Mouse (Mus musculus) embryonic facial prominence, embryonic 10.5 days (tissue): Measurements from ENCODE around the gene Lmna. TPM values are rescaled to one million over a fixed set of nuclear protein-coding genes. Genes with fewer than 3 reads are reported as not detected.

Source experiments
- DNase-seq: peaks from one replicate; pipeline ENCODE4 v3.0.0-alpha.2; 2017; ENCODE audit warnings: low spot score
- H3K27ac ChIP-seq: fragments of 300-500 bp; sonication (generic); replicated peaks from 2 replicates; pipeline ENCODE4 v1.5.1; 2016; ENCODE audit warnings: mild to moderate bottlenecking
- H3K27me3 ChIP-seq: fragments of 300-500 bp; sonication (generic); replicated peaks from 2 replicates; pipeline ENCODE4 v1.6.1; 2016; ENCODE audit warnings: low read depth, mild to moderate bottlenecking; ENCODE audit not compliant: poor library complexity, severe bottlenecking
- H3K36me3 ChIP-seq: fragments of 300-500 bp; sonication (generic); replicated peaks from 2 replicates; pipeline ENCODE4 v1.6.1; 2016; ENCODE audit warnings: mild to moderate bottlenecking, moderate library complexity
- H3K4me1 ChIP-seq: fragments of 300-500 bp; sonication (generic); 2 replicates; pipeline ENCODE4 v1.6.1; 2016
- H3K4me3 ChIP-seq: fragments of 300-500 bp; sonication (generic); 2 replicates; pipeline ENCODE4 v1.5.1; 2016; ENCODE audit warnings: mild to moderate bottlenecking, moderate library complexity
- H3K9me3 ChIP-seq: fragments of 300-500 bp; sonication (generic); 2 replicates; pipeline ENCODE4 v1.6.1; 2016; ENCODE audit warnings: mild to moderate bottlenecking
- WGBS: fragments of 180-500 bp; shearing (Covaris S2); methylation state at CpG from one replicate; pipeline ENCODE4 v1.1.7; 2016; 5-methylcytosine and 5-hydroxymethylcytosine counted together
- polyA plus RNA-seq: library from polyadenylated mRNA; unstranded; fragments of >200 nt; fragmentation: Nextera tagmentation; extraction: Ambion mirVana; gene quantifications from 2 replicates; pipeline ENCODE4 v1.2.1, GENCODE M21; 2016

Lmna gene
- polyA plus RNA-seq, 1 experiment from 2014 or later = 17.9 TPM

- no peak overlapping the region for H3K4me3 ChIP-seq
Measured at GRCm38 (mm10) chr3:88467116-88467824, 42.5 kb downstream of the Lmna start.

GRCm38 (mm10) chr3:88465127-88465526 is 44.6 kb downstream of the Lmna start:
- 90% methylated on average over 2 of the region's 2 CpGs for WGBS
- H3K27ac ChIP-seq = no peak overlapping the region
- H3K36me3 ChIP-seq = no peaks in the 10 kb centered on the region
- peaks cover 14% of the 10 kb centered on the region for H3K27me3 ChIP-seq
- H3K4me3 ChIP-seq = no peak overlapping the region
- no peak for DNase-seq
- H3K4me1 ChIP-seq = peaks cover 24% of the 10 kb centered on the region
- H3K9me3 ChIP-seq = no peaks in the 10 kb centered on the region

More at GRCm38 (mm10) chr3:88467116-88467824, 42.5 kb downstream of the Lmna start:
- peak; percentile 90 for DNase-seq
- Histone ChIP-seq H3K27me3 (no peaks in the 10 kb centered on the region), H3K4me1 (peaks cover 18% of the 10 kb centered on the region), H3K9me3 (0 out of 2 replicates have a peak, but pooled peaks cover 4% of the 10 kb centered on the region), H3K27ac (no peak overlapping the region), H3K36me3 (no peaks in the 10 kb centered on the region)
- 30% methylated on average over 16 of the region's 16 CpGs for WGBS

- H3K4me1 ChIP-seq = peaks cover 24% of the 10 kb centered on the region
- H3K27me3 ChIP-seq = peaks cover 21% of the 10 kb centered on the region
- DNase-seq = no peak
- no peaks in the 10 kb centered on the region for H3K36me3 ChIP-seq
- H3K27ac ChIP-seq = 0 out of 2 replicates have a peak overlapping the region, but pooled peaks have one; percentile 30
- no peak overlapping the region for H3K4me3 ChIP-seq
- 62% methylated on average over 3 of the region's 3 CpGs for WGBS
- H3K9me3 ChIP-seq = no peaks in the 10 kb centered on the region
Measured at GRCm38 (mm10) chr3:88464425-88464824, 45.3 kb downstream of the Lmna start.

- peaks cover 50% of the 10 kb centered on the region for H3K27me3 ChIP-seq
- 45% methylated on average over 12 of the region's 12 CpGs for WGBS
Measured at GRCm38 (mm10) chr3:88460983-88461696, 48.6 kb downstream of the Lmna start, which contains the start of gene Sema4a. Gene Sema4a, minus strand, starts transcription at chr3:88461182.

GRCm38 (mm10) chr3:88460029-88460428 is 49.7 kb downstream of the Lmna start:
- Histone ChIP-seq H3K9me3 (no peaks in the 10 kb centered on the region), H3K36me3 (no peaks in the 10 kb centered on the region), H3K27me3 (peaks cover 54% of the 10 kb centered on the region), H3K27ac (no peak overlapping the region), H3K4me3 (no peak overlapping the region), H3K4me1 (peaks cover 45% of the 10 kb centered on the region)
- 78% methylated on average over 5 of the region's 5 CpGs for WGBS
- DNase-seq = no peak

More at GRCm38 (mm10) chr3:88460983-88461696, 48.6 kb downstream of the Lmna start, which contains the start of gene Sema4a:
- DNase-seq = no peak
- peaks cover 41% of the 10 kb centered on the region for H3K4me1 ChIP-seq
- no peaks in the 10 kb centered on the region for H3K9me3 ChIP-seq
- H3K4me3 ChIP-seq = no peak within 1 kb of the TSS
- no peaks in the 10 kb centered on the region for H3K36me3 ChIP-seq
- peak within 1 kb of the TSS; percentile 44; the same call in 1 of the 2 replicates for H3K27ac ChIP-seq

- Histone ChIP-seq H3K36me3 (no peaks in the 10 kb centered on the region), H3K27me3 (peaks cover 66% of the 10 kb centered on the region), H3K9me3 (no peaks in the 10 kb centered on the region), H3K4me1 (peaks cover 42% of the 10 kb centered on the region), H3K4me3 (peak overlapping the region; percentile 54), H3K27ac (peak overlapping the region; percentile 65)
- WGBS = under 1% methylated on average over 14 of the region's 14 CpGs
- DNase-seq = peak; percentile 59
Measured at GRCm38 (mm10) chr3:88458778-88459219, 51.0 kb downstream of the Lmna start.

- Histone ChIP-seq H3K27me3 (peaks cover 83% of the 10 kb centered on the region), H3K4me3 (no peak overlapping the region), H3K36me3 (no peaks in the 10 kb centered on the region), H3K4me1 (peaks cover 50% of the 10 kb centered on the region), H3K27ac (0 out of 2 replicates have a peak overlapping the region, but pooled peaks have one; percentile 5), H3K9me3 (no peaks in the 10 kb centered on the region)
- WGBS = 69% methylated on average over 7 of the region's 7 CpGs
- no peak for DNase-seq
Measured at GRCm38 (mm10) chr3:88456746-88457532, 52.8 kb downstream of the Lmna start.

- Histone ChIP-seq H3K4me1 (peaks cover 48% of the 10 kb centered on the region), H3K27me3 (peaks cover 87% of the 10 kb centered on the region), H3K36me3 (no peaks in the 10 kb centered on the region), H3K9me3 (no peaks in the 10 kb centered on the region), H3K4me3 (no peak overlapping the region), H3K27ac (no peak overlapping the region)
- 92% methylated on average over 8 of the region's 8 CpGs for WGBS
- no peak for DNase-seq
Measured at GRCm38 (mm10) chr3:88456313-88456712, 53.4 kb downstream of the Lmna start.

- Histone ChIP-seq H3K27ac (no peak overlapping the region), H3K4me1 (peaks cover 42% of the 10 kb centered on the region), H3K36me3 (no peaks in the 10 kb centered on the region), H3K27me3 (peaks cover 87% of the 10 kb centered on the region), H3K9me3 (no peaks in the 10 kb centered on the region), H3K4me3 (no peak overlapping the region)
- no peak for DNase-seq
- 75% methylated on average over 18 of the region's 18 CpGs for WGBS
Measured at GRCm38 (mm10) chr3:88455588-88456264, 54.0 kb downstream of the Lmna start.

GRCm38 (mm10) chr3:88454762-88455587 is 54.8 kb downstream of the Lmna start:
- DNase-seq = no peak
- Histone ChIP-seq H3K4me3 (no peak overlapping the region), H3K4me1 (peaks cover 44% of the 10 kb centered on the region), H3K27ac (no peak overlapping the region), H3K36me3 (no peaks in the 10 kb centered on the region), H3K9me3 (no peaks in the 10 kb centered on the region), H3K27me3 (peaks cover 87% of the 10 kb centered on the region)
- 59% methylated on average over 9 of the region's 9 CpGs for WGBS

- H3K4me3 ChIP-seq = no peak overlapping the region
- peaks cover 86% of the 10 kb centered on the region for H3K27me3 ChIP-seq
- no peaks in the 10 kb centered on the region for H3K36me3 ChIP-seq
- WGBS = 75% methylated on average over 8 of the region's 8 CpGs
- DNase-seq = no peak
- no peak overlapping the region for H3K27ac ChIP-seq
- peaks cover 51% of the 10 kb centered on the region for H3K4me1 ChIP-seq
- H3K9me3 ChIP-seq = no peaks in the 10 kb centered on the region
Measured at GRCm38 (mm10) chr3:88453986-88454385, 55.8 kb downstream of the Lmna start.
